Mouse (Mus musculus) yolk sac, embryonic 10.5 days (tissue): ENCODE results near the gene Celf2.

Experiments
- DNase-seq: peaks from one replicate; pipeline ENCODE4 v3.0.0-alpha.2; 2017; ENCODE audit warnings: low spot score

Celf2 gene

DNA sequence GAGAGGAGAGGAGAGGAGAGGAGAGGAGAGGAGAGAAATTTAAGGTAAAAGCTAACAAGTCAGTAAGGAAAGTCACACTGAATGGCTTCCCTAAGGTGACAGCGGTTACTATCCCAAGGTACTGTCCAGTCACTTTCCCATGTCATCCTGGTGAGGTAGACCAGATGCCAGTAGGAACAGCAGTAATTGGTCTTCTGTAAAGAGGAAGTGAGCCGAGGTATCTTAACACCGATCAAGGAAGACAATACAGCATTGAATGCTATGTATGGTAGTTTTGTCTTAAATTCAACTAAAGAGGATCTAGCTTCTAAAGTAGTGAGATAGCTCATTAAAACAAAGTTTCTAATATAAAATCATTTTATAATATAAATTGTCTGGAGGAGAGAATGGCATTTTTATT, 835.0 kb downstream of the Celf2 start:
- DNase-seq = no peak

DNA sequence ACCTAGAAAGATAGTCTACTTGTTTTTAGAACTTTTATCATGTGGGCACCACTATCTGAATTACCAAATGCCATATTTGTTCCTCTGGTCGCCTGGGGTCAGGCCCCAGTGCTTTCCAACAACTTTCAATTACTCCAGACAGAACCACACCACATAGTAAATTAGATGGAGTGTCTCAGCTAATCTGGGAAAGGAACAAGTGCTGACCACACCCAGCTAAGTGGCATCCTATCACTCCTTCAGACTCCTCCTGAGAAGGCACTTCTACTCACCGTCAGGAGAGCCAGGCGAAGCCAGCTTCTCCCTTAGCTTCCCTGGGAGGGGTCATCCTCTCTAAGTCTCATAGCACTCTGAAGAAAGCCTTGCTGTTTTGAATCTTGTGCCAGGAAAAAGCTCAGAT, 835.9 kb downstream of the Celf2 start:
- no peak for DNase-seq

DNA sequence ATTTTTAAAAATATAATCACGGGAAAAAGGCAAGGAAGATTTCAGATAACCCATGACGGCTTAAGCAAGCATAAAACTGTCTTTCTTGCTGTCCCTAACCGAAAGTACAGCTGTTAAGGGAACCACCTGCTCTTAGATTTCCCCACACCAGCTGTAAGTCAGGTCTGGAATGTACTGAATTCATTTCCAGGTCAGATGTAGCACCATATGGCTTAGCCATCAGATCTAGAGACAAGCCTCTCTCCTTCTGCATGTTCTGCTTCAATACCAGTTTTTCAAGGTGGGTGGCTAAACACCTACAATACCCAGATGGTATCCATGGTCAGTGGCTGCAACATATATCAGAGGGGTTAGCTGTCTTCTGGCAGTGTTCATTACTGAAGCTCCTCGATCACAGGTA, 841.8 kb downstream of the Celf2 start:
- no peak for DNase-seq

DNA sequence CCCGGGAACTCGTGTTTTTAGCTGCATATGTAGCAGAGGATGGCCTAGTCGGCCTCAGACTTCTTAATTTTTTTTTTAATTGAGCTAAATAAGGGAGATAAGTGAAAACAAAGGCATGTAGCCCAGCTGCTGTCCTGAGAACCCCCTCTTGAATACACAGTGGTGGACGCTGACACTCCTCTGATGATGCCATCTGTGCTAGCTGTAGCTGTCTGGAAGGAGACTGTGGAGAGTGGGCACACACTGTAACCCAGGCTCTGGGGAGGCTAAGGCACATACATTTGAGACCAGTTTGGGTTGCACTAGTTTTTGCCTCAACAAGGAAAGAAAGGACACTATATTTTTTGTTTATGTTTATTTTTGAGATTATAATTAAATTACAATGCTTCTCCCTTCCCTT, 849.5 kb downstream of the Celf2 start:
- DNase-seq = no peak

DNA sequence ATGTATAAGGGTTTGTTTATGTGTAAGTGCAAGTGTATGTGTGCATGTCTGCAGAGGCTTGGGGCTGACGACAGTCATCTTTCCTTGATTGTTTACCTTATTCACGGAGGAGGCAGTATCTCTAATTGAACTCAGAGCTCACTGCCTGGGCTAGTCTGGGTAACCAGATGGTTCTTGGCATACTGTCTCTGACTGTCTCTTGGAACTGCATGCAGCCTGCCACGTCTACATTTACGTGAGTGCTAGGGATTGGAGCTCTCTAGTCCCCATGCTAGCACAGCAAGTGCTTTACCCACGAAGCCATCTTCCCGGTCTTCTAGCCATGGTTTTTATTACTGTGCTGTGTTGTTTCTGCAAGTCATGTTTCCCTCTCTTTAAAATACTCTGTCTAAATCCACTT, 855.6 kb downstream of the Celf2 start:
- no peak for DNase-seq

DNA sequence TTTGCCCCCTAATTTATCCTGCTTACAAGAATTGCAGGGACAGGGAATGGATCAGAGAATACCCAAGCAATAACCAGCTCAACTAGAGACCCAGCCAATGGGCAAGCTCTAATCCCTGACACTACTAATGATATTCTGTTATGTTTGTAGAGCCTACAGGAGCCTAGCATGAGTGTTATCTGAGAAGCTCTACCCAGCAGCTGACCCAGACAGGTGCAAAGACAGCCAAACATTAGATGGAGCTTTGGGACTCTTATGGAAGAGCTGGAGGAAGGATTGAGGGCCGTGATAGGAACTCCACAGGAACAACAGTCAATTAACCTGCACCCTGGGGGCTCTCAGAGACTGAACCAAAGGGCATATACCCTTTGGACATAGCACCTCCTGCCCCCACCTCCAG, 857.7 kb downstream of the Celf2 start:
- DNase-seq = no peak

DNA sequence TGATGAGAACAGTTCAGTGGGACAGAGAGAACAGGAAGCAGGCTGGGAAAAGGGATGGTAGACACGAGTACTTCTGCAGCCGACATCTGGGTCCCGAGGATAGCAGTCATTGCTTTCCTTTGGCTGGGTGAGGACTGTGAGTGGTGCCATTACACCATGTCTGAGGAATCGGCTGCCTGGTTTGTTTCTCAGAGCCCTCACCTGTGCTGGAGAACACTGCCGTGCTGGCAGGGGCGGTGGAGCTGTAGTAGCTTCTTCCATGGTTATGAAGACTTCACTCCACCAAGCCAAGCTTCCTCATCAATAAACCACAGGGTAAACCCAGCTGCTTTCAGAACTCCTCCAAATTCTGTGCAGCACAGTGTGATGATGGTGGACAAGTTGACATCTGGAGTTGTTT, 860.5 kb downstream of the Celf2 start:
- DNase-seq = no peak

DNA sequence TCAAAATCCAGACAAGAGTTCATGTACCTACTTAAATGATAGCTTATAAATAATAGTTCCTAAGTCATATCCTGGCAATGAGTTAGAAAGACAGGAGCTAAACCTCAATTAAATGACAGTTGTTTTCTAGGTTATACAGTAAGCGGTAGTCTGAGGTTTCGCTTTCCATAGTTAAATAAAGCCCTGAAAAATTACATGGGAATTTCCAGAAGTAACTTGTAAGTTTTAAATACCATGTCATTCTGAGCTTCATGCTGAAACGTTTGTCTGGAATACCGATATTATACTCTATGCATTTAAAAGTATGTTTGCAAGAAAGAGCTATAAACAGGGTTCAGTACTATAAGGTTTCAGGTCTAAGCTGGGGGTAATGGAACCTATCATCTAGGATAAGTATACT, 862.3 kb downstream of the Celf2 start:
- DNase-seq = no peak

DNA sequence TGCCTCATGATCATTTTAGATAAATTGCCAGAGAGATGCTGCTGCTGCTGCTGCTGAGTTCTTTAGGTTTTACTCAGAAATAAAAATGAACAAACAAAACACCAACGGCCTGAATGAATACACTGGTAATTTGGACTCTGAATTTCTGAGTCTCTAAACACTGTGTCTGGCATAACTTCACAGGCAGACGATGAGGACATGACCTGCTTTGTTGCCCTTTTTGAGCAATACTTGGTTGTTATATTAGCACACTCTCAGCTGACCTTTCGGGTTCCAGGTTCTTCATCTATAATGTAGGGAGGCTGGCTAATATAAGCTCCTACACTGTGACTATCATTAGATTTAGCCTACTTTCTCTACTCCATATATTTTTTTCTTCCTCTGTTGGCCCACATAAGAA, 863.0 kb downstream of the Celf2 start:
- DNase-seq = no peak

DNA sequence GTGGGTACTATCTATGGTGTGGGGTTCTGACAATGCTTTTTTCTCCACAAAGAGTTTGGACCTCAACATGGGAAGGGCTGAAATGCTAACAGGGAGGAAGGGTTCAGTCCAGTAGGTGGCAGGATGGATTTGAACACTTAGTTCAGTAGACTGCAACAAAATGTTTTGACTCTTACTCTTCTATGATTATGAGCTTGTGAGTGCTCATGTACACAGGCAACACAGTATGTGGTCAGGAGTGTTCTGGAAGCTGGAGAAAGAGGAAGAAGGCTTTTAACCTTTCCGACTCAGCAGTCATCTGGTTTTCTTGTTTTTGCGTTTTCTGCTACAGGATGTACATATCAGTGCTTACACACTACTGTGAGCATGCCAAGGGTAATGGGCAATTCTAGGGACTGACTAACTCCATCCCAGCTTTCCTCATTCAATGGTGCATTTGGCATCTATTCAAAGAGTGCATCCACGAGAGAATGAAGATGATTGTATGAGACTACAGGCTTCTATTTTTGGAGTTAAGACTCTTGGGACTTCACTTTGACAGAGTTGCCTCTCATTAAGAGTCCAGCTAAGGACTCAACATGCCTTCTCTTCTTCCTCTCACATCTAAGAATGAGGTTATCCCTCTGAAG, 867.0 kb downstream of the Celf2 start:
- no peak for DNase-seq

DNA sequence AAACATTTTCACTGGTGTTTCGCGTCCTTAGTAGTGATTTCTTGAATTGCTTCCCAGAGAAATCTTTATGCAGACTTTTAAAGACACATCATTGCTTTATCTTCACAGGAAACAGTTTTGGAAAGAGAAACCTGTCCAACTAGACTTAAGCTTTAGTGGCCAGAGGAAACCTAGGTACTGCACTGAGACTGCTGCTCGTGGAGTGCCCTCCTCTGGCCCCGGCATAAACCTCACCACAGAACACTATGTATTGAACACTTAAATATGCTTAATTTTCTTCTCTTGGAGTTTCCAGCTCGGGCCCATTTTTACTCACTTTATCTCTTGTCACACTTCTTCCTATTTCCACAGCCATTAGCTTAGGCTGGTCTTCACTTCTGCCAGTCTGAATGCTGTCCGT, 870.0 kb downstream of the Celf2 start:
- no peak for DNase-seq

DNA sequence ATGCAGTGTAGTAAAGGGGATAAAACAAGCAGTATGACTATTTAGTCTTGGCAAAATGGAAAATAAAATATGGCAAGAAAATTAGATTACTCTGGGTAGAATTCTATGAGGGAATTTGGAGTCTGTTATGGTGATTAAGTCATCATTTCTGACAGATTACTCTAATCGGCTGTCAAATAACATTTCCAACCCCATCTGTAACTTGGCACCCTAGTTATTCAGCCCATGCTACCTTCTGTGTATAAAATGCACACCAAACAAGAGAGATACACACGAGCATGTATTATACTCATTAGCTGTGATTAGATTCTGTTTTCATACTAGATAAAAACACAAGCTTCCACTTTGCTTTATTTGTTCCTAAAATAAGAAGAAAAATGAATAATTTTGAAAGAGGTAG, 872.2 kb downstream of the Celf2 start:
- DNase-seq = no peak

DNA sequence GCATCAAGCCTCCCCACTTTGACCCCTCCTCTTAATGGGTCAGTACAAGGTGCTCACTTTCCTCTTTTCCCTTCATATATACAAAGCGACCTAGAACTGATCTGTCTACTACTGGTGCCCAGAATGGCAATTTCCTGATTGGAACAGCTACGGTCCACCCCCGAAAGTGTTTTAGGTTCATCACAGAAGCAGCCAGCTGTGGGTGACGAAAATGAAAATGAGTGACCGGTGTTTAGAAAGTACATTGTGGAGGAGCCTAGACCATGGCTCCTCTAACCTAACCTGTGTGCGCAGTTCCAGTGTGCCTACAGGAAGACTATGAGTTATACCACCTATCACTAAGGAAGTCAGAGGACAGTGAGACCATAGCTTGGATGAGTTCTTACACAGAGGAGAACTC, 874.5 kb downstream of the Celf2 start:
- DNase-seq = no peak

DNA sequence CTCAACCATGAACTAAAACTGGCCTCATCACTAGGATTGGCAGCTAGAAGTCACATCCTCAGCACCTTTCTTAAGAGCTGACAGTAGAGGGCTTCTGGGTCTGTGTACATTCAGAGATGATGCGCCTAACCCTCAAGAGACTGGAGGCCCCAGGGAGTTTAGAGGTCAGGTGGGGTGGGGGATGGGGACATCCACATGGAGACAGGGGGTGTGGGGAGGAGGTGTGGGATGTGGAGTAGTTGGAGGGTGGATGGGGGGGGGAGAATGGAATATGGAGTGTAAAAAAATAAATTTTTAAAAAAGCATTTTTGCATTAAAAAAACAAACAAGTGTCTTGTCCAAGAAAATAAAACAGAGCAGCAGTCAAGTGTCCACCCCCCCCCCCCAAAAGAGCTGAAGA, 876.2 kb downstream of the Celf2 start:
- DNase-seq = no peak

DNA sequence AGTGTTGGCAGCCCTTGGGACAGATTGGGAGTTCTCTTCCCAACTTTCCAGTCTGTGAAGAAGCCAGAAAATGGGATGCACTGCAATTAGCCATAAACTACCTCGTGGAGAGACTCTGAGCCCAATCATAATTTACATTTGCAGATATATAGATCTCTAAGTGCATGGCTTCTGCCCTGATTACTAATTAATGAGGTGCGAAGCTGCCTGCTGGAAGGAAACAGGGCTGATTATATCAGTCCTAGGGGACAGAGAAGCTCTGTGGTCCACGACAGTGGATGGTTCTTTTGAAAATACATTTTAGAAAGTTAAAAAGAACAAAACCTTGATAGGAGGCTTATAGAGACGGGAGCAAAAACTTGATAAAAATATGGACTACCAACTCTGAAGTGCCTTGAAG, 885.6 kb downstream of the Celf2 start:
- DNase-seq = no peak

DNA sequence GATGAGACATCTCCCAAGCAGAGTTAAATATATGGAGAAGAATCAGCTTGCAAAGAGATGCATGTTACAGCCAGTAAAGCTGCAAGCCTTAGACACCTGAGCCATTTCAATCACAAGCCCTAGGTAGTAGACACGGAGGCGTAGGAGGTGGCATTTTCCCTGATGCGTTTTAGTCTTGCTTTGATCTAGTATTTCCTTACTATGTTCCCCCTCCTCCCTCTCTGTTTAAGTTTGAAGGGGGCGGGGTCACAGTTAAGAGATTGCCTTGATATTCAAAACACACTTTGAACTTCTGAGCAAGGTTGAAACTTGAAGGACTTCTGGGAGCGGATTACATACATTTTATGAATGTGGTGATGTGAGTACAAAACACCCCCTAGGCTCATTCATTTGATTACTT, 887.3 kb downstream of the Celf2 start:
- DNase-seq = no peak

DNA sequence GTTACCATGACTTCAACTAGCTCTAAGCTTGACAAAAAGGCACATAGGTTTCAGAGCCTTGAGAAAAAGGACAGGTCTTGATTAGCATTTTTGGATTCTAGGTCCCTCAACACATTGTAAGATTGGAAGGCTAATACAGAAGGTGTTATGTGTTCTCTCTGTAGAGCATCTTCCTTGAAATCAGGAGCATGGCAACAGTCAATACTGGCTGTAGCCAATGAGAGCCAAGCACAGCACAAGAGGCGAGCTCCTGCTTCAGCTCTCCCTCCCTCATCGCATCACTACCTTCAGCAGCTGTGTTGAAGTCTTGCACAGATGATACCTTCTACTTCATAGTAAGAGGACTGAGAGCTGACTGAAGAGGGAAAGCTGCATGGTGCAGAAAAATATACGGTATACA, 890.5 kb downstream of the Celf2 start:
- no peak for DNase-seq

DNA sequence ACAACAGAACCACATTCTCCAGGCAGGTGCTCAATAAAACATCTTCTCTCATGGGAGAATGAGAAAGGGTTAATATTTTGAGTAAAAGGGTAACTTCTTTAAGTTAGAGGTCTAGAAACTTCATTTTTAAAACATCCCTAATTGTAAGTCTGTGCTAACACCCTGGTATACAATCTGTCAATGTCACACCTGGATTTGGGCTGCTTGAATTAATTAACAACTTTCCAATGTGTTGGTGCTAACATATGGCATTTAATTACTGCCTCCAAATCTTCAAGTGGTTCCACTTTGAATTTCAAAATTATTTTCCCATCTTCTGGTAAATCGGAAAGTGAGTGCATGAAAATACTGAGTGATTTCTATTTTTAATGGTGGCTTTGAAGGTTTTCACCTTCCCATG, 890.9 kb downstream of the Celf2 start:
- DNase-seq = no peak

DNA sequence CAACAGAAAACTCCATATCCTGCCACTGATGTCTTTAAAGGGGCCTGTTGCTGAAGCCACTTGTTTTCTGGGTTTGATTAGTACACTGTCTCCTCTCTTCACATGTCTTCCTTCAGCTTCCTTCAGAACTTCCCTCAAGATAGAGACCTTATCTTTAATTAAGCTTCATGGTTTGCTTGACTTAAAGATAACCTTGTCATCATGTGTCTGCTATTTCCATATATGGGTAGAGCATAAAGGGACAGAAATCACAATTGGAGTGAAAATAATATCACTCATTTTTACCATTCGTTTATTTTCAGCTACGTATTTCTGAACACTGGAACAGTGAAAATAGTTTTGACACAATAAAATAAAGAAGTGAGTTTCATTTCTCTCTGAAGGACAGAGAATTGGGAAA, 905.0 kb downstream of the Celf2 start:
- no peak for DNase-seq

DNA sequence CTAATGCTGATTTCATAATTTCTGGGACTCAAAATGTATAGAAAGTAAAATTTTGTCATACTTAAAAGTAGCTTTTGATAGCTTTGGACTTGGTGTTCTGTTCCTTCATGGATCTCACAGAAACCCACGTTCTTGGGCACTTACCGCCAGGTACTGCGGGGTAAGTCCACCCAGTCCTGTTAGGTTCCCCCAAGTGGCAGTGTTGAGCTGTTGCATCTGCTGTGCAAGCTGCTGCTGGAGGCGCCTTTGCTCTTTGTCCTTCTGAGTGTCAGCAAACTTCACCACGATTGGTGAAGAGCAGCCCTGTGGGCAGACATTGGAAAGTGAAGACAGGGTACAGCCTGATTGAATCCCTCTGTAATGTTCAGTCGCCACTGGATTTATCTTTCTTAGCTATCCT, 905.5 kb downstream of the Celf2 start:
- DNase-seq = no peak

DNA sequence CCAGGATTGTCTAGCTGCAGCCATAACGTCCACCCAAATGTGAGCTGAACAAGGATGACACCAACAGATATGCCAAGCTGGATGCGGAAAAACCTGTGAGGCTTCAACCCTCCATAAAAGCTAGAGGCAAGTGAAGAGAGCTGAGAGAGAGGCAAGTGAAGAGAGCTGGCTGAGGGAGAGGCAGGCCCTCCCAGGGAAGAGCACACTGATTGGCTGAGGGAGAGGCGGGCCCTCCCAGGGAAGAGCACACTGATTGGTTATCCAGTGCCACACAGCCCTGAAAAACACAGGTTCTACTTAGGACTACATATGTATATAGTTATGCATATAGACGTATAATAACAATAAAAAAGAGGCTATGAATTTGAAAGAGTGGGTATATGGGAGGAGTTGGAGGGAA, 907.2 kb downstream of the Celf2 start:
- DNase-seq = no peak

DNA sequence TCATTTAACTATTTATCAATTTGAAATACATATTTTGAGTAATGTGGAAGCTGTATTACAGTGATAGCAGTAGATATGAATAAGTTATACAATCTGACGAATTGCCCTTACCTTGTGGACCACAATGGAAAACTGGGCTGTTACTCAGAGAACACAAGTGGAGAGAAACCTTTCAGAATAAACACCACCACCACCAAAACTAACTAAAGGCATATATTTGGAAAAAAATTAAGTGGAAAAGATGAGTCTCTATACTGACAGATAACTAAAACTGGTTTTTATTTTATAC, 910.5 kb downstream of the Celf2 start:
- no peak for DNase-seq

DNA sequence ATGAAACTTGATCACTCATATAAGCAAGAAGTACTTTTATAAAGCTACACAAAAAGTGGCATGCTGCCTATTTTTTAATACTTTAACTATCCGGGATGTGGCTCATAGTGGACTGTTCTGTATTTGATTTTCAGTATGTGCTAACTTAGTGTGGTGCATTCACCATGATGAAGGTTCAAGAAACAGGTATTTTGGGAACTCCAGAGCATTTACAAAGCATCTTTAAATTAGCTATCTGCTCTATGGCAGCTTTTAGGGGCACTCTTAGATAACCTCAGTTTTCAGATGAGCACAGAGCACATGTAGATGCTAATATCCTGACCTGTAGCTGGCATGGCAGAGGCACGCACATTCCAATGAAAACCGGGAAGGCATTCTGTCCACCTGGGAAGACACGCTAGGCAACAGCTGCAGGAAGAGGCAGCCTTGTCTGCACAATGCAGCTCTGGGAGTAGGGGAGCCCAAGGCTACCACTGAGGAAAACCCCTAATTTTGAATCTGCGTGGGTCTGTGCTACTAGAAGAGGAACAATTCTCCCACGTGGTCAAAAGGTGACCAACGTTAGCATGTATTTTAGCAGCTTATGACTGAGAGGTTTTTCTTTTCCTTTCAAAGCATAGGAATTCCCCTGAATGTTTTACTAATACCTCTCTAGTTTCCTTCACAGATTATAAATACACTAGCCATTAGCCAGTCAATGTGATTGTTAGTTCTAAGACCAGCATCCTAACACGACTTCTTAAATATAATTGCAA, 911.1 kb downstream of the Celf2 start:
- DNase-seq = no peak

DNA sequence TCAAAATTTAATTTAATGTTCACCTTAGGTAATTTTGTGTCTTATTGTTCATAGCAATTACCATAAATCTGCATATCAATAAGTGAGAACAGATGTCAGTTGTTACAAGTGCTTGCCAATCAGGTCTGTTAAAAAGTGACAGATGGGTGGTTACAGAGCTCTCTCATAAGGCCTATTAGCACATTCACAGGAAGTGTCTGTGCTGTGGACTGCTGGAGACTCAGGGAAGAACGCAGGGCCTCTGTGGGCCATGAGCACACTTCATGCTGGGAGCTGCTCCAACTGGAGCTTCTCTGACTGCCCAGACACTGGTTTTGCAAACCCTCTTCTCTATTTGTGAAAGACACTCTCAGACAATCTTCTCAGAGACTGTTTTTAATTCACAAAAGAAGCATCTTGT, 914.6 kb downstream of the Celf2 start:
- no peak for DNase-seq

DNA sequence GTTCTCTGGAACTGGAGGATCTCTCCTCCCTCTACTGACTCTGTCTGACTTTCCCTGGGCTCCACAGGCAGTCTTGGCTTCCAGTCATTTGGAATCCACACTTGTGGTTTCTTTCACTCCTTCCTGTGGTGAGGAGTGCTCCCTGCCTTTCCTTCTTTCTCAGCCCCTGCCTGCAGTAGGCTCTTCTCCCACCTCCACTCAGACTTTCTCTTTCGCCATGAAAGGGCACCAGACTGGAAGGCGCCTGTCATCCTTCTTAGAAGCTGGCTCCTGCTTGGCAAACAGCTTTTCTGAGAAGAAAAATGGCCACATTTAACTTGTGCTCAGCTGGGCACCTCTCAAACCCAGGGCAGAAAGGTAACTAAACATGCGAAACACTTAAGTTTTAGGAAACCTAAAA, 915.2 kb downstream of the Celf2 start:
- DNase-seq = no peak
